Mouse (Mus musculus) thymus, postnatal 0 days (tissue): ENCODE data around the gene F5. TPM values are rescaled to one million over a fixed set of nuclear protein-coding genes. Genes with fewer than 3 reads are reported as not detected.
A peak's percentile ranks its signal among the peaks of the same experiment; 100 is the strongest.
"Not testable (repeated sequence)": the region's sequence is repeated elsewhere in the genome, so short reads cannot be mapped to it uniquely, and the experiment has no call there.

Experiments
- DNase-seq: peaks from one replicate; pipeline ENCODE4 v3.0.0-alpha.2; 2015; ENCODE audit warnings: low spot score
- polyA plus RNA-seq: library from polyadenylated mRNA; unstranded; fragments of >200 nt; fragmentation: Nextera tagmentation; extraction: Ambion mirVana; gene quantifications from 2 replicates; pipeline ENCODE4 v1.2.1, GENCODE M21; 2015

F5 gene
- polyA plus RNA-seq, 1 experiment from 2014 or later = 0.07 TPM

DNA sequence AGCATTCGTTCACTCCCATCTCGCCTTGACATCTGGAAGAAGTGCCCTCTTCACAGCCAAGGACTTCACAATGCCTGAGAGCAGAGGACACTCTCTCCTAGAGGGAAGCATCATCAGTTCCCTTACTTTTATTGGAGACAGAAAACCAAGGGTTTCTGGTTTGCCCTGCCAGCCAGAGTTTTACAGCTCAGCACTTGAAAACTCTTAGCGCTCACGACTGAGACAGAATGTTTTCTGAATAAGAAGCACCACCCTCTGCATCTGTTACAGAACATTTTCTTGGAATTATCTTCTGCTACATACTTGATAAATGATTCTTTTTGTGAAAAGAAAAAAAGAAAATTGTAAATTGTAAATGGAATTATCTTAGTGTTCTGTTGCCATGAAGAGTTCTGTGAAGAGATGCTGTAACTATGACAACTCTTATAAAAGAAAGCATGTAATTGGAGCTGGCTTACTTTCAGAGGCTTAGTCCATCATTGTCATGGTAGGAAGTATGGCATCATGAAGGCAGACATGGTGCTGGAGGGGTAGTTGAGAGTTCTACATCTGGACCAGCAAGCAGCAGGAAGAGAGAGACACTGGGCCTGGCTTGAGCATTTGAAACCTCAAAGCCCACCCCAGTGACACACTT, 80.4 kb downstream of the F5 start:
- not testable (repeated sequence) for DNase-seq

DNA sequence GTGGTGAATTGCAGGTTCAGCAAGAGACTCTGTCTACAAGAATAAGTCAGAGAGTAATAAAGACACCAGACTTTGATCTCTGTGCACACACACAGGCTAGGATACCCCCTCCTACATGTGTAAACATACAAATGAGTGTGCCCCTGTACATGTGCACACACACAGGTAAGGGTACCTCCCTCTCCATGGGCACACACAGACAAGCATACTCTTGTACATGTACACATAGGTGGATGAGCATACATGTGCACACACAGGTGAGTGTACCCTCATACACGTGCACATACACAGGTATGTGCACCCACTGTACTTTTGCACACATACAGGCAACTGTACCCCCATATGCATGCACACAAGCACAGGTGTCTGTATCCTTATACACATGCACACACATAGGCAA, 81.8 kb downstream of the F5 start:
- no peak for DNase-seq

DNA sequence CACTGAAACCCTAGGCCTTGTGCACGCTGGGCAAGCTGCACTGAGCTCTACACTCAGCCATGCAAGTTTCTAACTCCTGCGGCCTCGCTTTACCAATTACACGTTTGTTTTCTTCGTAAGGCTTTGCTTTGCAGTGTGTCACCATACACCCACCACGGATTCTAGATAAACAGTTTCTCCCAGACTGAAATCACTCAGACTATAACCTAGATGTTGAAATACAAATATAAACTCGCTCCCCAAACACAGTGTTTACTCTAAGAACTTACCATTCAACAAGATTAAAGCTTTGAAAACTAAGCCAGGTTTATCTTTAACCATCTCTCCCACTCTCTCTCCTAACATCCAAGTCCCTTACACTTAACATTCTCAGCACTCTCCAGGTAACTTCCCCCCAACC, 83.4 kb downstream of the F5 start:
- no peak for DNase-seq

DNA sequence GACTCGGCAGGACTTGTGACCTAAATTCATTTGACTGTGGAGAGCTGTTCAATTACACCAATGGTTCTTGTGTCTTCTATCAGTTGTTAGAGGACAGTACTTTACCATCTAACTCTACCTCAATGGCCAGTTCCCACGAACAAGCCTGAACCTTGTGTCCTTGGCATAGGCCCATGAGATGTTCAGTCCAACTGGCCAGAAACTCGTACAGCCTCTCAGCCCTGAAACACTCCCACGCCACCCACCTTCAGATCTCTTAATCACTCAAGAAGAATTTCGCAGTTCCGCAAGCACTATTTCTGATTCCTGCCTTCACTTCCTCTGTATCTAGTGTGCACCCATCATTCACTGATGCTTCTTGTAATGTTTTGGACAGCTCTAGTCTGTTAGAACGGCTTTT, 84.4 kb downstream of the F5 start:
- no peak for DNase-seq

- DNase-seq = no peak
These were observed 89.9 kb downstream of the F5 start for GRCm38 (mm10) chr1:164241494-164241893.

DNA sequence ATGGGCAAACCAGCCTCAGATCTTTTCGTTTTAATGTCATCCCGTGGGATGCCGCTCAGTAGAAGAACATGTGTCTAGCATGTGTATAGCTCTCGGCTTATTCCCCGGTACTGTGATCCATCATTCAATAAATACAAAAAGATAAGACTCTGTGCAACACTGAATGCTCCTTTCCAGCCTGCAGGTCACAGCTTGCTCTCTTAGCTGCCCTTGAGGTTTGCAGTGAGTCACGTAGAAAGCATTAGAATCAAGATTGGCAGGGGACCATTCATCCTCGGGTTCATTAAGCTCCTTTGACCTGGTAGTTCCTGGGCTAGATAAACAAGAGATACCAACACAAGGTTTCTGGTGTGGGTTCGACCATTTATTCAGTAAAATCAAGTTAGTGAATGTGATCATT, 91.2 kb downstream of the F5 start:
- no peak for DNase-seq

DNA sequence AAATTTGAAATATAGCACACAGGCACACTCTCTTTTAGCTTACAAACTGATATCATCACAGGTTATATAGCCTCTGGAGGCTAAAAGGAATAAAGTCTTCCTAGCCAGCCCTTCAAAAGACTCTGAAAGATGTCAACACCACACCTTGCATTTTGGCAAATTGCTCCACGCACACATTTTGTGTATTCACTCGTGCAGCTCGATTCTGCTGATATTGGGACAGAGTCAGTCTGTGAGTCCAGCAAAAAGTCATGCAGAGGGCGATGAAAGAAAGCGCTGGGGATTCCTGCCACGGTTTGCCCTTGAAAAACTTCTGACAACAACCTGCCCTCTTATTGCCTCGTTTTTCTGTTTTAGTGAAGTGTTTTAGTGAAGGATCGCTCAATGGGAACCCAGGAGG, 95.8 kb downstream of the F5 start:
- DNase-seq = no peak

GRCm38 (mm10) chr1:164247971-164248370, 96.3 kb downstream of the F5 start:
- DNase-seq = no peak

GRCm38 (mm10) chr1:164248465-164249331, 97.1 kb downstream of the F5 start, which contains the start of gene Slc19a2:
TSS of gene Slc19a2 (plus strand) at chr1:164249046.
- peak; percentile 97 for DNase-seq

- no peak for DNase-seq
These were observed 97.7 kb downstream of the F5 start for GRCm38 (mm10) chr1:164249332-164249711.

DNA sequence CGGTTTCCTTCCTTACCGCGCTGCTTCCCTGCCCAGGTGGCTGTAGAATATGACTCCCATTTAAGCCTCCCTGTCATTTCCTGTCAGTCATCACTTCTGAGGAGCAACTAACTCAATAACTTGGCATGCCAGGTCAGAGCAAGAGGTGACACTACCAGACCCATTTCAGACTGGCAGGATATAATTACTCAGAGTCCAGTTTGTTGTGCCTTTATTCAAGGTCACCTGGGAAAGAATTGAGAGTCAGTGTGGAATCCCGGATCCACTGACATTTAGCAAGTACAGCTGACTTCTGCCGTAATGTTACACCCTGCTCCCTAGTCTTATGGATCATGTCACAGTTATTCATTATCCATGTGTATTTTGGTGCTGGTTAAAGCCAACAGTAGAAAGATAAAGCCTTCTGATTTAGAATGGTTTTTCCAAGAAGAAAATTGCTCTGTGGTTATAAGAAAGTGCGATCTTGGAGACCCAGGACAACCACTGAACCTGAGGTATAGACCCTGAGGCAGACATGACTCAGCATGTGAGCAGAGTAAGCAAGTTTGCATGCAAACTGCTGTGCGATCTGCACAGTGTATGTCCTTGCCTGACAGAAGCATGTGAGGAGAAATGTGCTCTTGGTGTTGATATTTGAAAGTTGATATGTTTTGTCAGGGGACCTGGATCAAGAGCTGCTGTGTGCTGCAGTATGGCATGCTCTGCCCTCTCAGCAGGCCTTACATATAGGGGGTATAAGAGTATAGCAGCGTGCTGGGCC, 98.9 kb downstream of the F5 start:
- peak; percentile 19 for DNase-seq

DNA sequence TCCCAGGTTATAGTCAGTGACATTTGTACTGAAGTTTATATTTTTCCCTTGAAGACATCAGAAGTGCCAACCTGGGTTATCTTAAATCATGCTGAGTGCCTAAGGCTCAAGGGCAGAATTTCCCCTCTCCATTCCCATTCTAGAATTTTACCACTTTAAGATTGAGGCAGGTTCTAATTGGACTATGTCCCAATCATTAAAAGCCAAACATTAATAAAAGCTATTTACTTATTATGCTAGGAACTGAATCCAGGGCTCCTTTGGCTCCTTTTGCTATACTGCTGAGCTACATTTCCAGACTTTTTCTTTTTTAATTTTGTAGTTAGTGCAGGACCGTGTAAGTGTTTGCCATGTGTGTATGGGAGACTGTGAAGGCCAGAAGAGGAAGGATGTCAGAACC, 99.8 kb downstream of the F5 start:
- DNase-seq = no peak

- DNase-seq = no peak
These were observed 100.9 kb downstream of the F5 start for GRCm38 (mm10) chr1:164252551-164252950.

- DNase-seq = no peak
These were observed 103.2 kb downstream of the F5 start for GRCm38 (mm10) chr1:164254836-164255235.

DNA sequence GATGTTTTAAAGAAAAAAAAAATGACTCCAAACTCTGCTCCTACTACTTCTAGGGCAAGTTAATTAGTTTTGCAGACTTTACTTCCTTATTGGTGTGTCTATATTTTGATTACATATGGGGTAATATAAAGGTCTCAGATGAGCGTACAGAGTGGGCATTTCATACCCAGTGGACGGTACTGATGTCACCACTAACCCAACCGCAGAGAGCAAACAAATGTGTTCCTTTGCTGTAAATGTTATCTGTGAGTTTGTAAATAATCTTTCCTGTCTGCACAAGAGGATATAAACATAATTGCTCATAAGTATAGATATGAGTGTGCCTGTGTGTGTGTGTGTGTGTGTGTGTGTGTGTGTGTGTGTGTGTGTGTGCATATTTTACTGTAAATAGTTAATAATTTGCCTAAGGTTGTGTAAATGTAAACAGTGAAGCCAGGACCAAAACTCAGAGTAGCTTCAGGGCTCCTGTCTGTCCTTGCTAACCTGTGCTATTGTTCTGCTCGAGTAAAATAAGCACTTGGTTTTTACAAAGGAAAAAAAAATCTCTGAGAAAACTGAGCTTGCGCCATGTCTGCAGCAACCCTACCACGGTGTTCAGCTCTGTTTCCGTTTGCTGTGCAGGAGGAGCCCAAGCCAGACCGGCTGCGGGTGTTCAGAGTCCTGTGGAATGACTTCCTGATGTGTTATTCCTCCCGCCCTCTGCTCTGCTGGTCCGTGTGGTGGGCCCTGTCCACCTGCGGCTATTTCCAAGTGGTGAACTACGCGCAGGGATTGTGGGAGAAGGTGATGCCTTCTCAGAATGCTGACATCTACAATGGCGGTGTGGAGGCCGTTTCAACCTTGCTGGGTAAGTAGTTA, 108.8 kb downstream of the F5 start:
- no peak for DNase-seq

DNA sequence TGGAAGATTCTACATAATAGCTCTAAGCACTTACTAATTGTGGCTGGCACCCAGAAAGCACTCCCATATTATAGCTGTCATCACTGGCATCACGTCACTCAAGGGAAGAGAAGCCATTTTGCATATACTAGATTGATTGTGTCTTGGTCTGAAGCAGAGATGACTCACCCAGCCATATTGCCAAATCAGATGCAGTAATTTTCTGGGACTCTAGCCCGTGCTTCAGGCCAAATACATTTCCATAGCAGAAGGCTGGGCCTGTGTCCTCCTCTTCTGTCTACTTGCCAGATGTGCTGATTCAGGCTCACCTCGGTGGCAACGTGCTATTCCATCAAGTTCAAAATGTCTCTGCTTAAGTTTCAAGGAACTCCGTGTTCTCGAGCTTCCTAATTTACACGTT, 109.9 kb downstream of the F5 start:
- DNase-seq = no peak

Other genes with a start within 250 kb of the F5 start
- 21.5 and 24.9 TPM in 2 replicates for gene Scyl3, start 222.7 kb upstream of the F5 start, polyA plus RNA-seq
- gene BC055324, start 157.0 kb upstream of the F5 start, polyA plus RNA-seq = 14.8 and 17.2 TPM in 2 replicates
- gene Mettl18, start 156.9 kb upstream of the F5 start, polyA plus RNA-seq = 16.0 and 17.3 TPM in 2 replicates
- gene Sele, start 103.6 kb upstream of the F5 start, polyA plus RNA-seq = 0.23 and 0.48 TPM in 2 replicates
- gene Sell, start 89.9 kb upstream of the F5 start, polyA plus RNA-seq = 103 and 124 TPM in 2 replicates
- 0.96 and 1.1 TPM in 2 replicates for gene Selp, start 36.6 kb upstream of the F5 start, polyA plus RNA-seq
- gene Slc19a2, start 97.2 kb downstream of the F5 start, polyA plus RNA-seq = 3.5 and 4.1 TPM in 2 replicates
- 11.4 and 11.5 TPM in 2 replicates for gene Ccdc181, start 123.7 kb downstream of the F5 start, polyA plus RNA-seq
- gene Nme7, start 152.3 kb downstream of the F5 start, polyA plus RNA-seq = 27.3 and 30.3 TPM in 2 replicates
- 23.6 and 24.0 TPM in 2 replicates for gene Blzf1, start 155.7 kb downstream of the F5 start, polyA plus RNA-seq